Mouse (Mus musculus): ENCODE measurements around the gene Nhs. TPM values are rescaled to one million over a fixed set of nuclear protein-coding genes. Genes with fewer than 3 reads are reported as not detected.

Gene Nhs
- total and polyA plus RNA-seq, 3 experiments = 0.16 to 0.55 (median 0.37) TPM

GRCm38 (mm10) chrX:161922655-161923054 is 236.9 kb downstream of the Nhs start:
- Histone ChIP-seq H3K4me3 (no peak overlapping the region), H3K27me3 (ENCODE audit: control insufficient read depth, insufficient read depth, low read length) (no peaks in the 10 kb centered on the region), H3K4me1 (ENCODE audit: control insufficient read depth, insufficient read depth, low read length) (peaks cover 3% of the 10 kb centered on the region; the same call in 1 of the 2 replicates), H3K9ac (ENCODE audit: low read depth, low read length) (no peak overlapping the region), H3K36me3 (ENCODE audit: control insufficient read depth, insufficient read depth, low read length) (no peaks in the 10 kb centered on the region), H3K79me2 (replicated peaks; ENCODE audit: control insufficient read depth, insufficient read depth, low read length) (no peaks in the 10 kb centered on the region), H3K27ac (no peak overlapping the region)
- no peak for DNase-seq
- TF ChIP-seq EP300 (IDR thresholded peaks at IDR 0.05; ENCODE audit: insufficient read depth, low read depth, low read length) = no peak
- no peak for TF ChIP-seq POLR2A (IDR thresholded peaks at IDR 0.05; ENCODE audit: insufficient read depth, low read depth, low read length)
- no peak for TF ChIP-seq CTCF (IDR thresholded peaks at IDR 0.05)
- 79% methylated on average over 2 of the region's 2 CpGs for WGBS
- intact Hi-C loops (cut with DNase I) = loop anchor here (2.0 kb wide), 1 partner anchor 14 kb away; no protein-coding TSS in a partner anchor

DNA sequence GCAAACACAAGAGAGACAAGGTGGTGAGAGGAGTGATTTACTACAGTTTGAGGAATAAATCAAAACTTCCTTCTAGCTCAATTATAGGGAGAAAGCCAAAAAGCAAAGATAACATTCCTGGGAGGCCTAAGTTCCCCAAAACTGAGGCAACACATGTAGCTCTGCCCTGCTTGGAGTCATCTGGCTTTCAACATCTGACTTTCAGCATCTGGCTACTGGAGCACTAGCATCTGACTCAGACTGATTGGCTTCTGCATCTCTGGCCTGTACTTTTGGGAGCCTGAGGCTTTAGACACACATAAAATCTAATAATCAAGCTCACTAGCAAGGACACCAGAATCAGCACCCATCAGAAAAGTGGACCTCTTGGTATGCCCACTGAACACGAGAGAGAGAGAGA is 237.9 kb downstream of the Nhs start:
- intact Hi-C loops (cut with DNase I) = no loop called here
- Histone ChIP-seq H3K4me3 (no peak overlapping the region), H3K27me3 (ENCODE audit: control insufficient read depth, insufficient read depth, low read length) (no peaks in the 10 kb centered on the region), H3K9ac (ENCODE audit: low read depth, low read length) (no peak overlapping the region), H3K79me2 (replicated peaks; ENCODE audit: control insufficient read depth, insufficient read depth, low read length) (no peaks in the 10 kb centered on the region), H3K36me3 (ENCODE audit: control insufficient read depth, insufficient read depth, low read length) (no peaks in the 10 kb centered on the region), H3K4me1 (ENCODE audit: control insufficient read depth, insufficient read depth, low read length) (peaks cover 3% of the 10 kb centered on the region; the same call in 1 of the 2 replicates), H3K27ac (no peak overlapping the region)
- DNase-seq = no peak
- 67% methylated on average over 1 of the region's 1 CpGs for WGBS
- TF ChIP-seq CTCF (IDR thresholded peaks at IDR 0.05) = no peak
- no peak for TF ChIP-seq POLR2A (IDR thresholded peaks at IDR 0.05; ENCODE audit: insufficient read depth, low read depth, low read length)
- no peak for TF ChIP-seq EP300 (IDR thresholded peaks at IDR 0.05; ENCODE audit: insufficient read depth, low read depth, low read length)

- H3K9ac ChIP-seq (ENCODE audit: low read depth, low read length) = no peak overlapping the region
- H3K79me2 ChIP-seq (replicated peaks; ENCODE audit: control insufficient read depth, insufficient read depth, low read length) = no peaks in the 10 kb centered on the region
- no peaks in the 10 kb centered on the region for H3K27me3 ChIP-seq (ENCODE audit: control insufficient read depth, insufficient read depth, low read length)
- 53% methylated on average over 4 of the region's 4 CpGs for WGBS
- intact Hi-C loops (cut with DNase I) = loop anchor here (2.0 kb wide), 1 partner anchor 13 kb away; no protein-coding TSS in a partner anchor
- H3K36me3 ChIP-seq (ENCODE audit: control insufficient read depth, insufficient read depth, low read length) = no peaks in the 10 kb centered on the region
- no peak overlapping the region for H3K27ac ChIP-seq
- H3K4me3 ChIP-seq = no peak overlapping the region
- DNase-seq = peak; percentile 17 to 22
- peaks cover 2% of the 10 kb centered on the region; the same call in 1 of the 2 replicates for H3K4me1 ChIP-seq (ENCODE audit: control insufficient read depth, insufficient read depth, low read length)
- no peak for TF ChIP-seq CTCF (IDR thresholded peaks at IDR 0.05)
- TF ChIP-seq EP300 (IDR thresholded peaks at IDR 0.05; ENCODE audit: insufficient read depth, low read depth, low read length) = no peak
- TF ChIP-seq POLR2A (IDR thresholded peaks at IDR 0.05; ENCODE audit: insufficient read depth, low read depth, low read length) = no peak
Measured at GRCm38 (mm10) chrX:161909963-161910362, 249.6 kb downstream of the Nhs start.

- Histone ChIP-seq H3K27ac (no peak overlapping the region), H3K4me1 (ENCODE audit: control insufficient read depth, insufficient read depth, low read length) (peaks cover 2% of the 10 kb centered on the region; the same call in 1 of the 2 replicates), H3K27me3 (ENCODE audit: control insufficient read depth, insufficient read depth, low read length) (no peaks in the 10 kb centered on the region), H3K36me3 (ENCODE audit: control insufficient read depth, insufficient read depth, low read length) (no peaks in the 10 kb centered on the region), H3K9ac (ENCODE audit: low read depth, low read length) (no peak overlapping the region), H3K79me2 (replicated peaks; ENCODE audit: control insufficient read depth, insufficient read depth, low read length) (no peaks in the 10 kb centered on the region), H3K4me3 (peak overlapping the region; percentile 40)
- intact Hi-C loops (cut with DNase I) = loop anchor here (2.0 kb wide), 1 partner anchor 14 kb away; no protein-coding TSS in a partner anchor
- no peak for TF ChIP-seq POLR2A (IDR thresholded peaks at IDR 0.05; ENCODE audit: insufficient read depth, low read depth, low read length)
- no peak for TF ChIP-seq EP300 (IDR thresholded peaks at IDR 0.05; ENCODE audit: insufficient read depth, low read depth, low read length)
- no peak for TF ChIP-seq CTCF (IDR thresholded peaks at IDR 0.05)
- DNase-seq = peak in 1 of 2 experiments; percentile 26
- 23% methylated on average over 48 of the region's 48 CpGs for WGBS
Measured at GRCm38 (mm10) chrX:161908652-161909403, 250.7 kb downstream of the Nhs start.

GRCm38 (mm10) chrX:161907595-161908592 is 251.6 kb downstream of the Nhs start:
- Histone ChIP-seq H3K79me2 (replicated peaks; ENCODE audit: control insufficient read depth, insufficient read depth, low read length) (no peaks in the 10 kb centered on the region), H3K36me3 (ENCODE audit: control insufficient read depth, insufficient read depth, low read length) (no peaks in the 10 kb centered on the region), H3K27ac (no peak overlapping the region), H3K4me1 (ENCODE audit: control insufficient read depth, insufficient read depth, low read length) (peaks cover 2% of the 10 kb centered on the region; the same call in 1 of the 2 replicates), H3K9ac (ENCODE audit: low read depth, low read length) (no peak overlapping the region; the same call in 1 of the 2 replicates), H3K27me3 (ENCODE audit: control insufficient read depth, insufficient read depth, low read length) (no peaks in the 10 kb centered on the region), H3K4me3 (peak overlapping the region; percentile 40)
- WGBS = 20% methylated on average over 52 of the region's 53 CpGs
- TF ChIP-seq EP300 (IDR thresholded peaks at IDR 0.05; ENCODE audit: insufficient read depth, low read depth, low read length) (no peak), POLR2A (IDR thresholded peaks at IDR 0.05; ENCODE audit: insufficient read depth, low read depth, low read length) (no peak), CTCF (IDR thresholded peaks at IDR 0.05) (no peak)
- peak in 1 of 2 experiments; percentile 19 for DNase-seq
- intact Hi-C loops (cut with DNase I) = loop anchor here (2.0 kb wide), 1 partner anchor 15 kb away; no protein-coding TSS in a partner anchor

Data from heart, adult 2 months (tissue).